Mouse (Mus musculus) hindlimb bud, embryonic 11.5 days (tissue): Measurements from ENCODE around the gene Aagab.
A peak's percentile ranks its signal among the peaks of the same experiment; 100 is the strongest.

Source experiments
- DNase-seq: peaks from one replicate; pipeline ENCODE4 v3.0.0-alpha.2; 2012; ENCODE audit warnings: low read depth, low spot score; ENCODE audit errors: extremely low spot score

The Aagab gene

DNA sequence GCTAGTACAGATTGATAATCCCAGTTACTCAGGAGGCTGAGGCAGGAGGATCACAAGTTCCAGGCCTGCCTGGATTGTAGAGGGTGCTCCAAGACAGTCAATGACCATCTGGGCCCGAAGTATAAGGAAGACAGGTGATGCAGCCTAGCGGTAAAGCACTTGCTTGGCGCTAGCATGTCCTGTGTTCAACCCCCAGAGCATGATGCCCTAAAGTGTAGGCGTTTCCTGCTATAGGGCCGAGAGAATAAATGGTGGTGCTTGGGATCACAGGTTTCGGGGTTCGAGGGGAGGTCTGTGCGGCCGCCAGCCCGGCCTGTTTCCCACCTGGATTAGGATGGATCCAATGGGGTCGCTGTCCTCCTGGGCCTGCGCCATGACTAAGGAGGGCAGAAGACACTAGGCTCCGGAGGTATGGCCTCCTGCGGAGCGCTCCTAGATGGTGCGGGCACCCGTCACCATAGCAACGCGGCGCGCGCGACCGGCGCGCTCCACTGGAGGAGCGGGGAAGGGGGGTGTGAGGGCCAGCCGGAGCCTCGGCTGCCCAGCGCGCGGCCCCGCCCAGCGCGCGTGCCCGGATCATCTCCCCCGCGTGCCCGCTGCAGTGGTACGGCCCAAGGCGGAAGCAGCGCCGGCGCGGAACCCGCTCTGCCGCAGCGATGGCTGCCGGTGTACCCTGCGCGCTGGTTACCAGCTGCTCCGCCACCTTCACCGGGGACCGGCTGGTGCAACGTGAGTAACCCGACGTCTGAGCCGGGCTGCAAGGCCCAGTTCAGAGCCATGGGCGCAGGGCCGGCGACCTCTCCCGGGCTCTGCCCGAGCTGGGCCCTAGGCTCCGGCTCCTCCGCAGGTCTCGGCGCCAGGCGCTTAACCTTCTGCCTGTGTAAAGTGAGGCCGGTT lies at the start of gene Aagab, which contains the start of gene Iqch:
TSS of gene Aagab (plus strand) at position 618 of the 897 bp plus-strand sequence.
TSS of gene Iqch (minus strand) at position 451 of the 897 bp plus-strand sequence.
- DNase-seq: peak; percentile 80

DNA sequence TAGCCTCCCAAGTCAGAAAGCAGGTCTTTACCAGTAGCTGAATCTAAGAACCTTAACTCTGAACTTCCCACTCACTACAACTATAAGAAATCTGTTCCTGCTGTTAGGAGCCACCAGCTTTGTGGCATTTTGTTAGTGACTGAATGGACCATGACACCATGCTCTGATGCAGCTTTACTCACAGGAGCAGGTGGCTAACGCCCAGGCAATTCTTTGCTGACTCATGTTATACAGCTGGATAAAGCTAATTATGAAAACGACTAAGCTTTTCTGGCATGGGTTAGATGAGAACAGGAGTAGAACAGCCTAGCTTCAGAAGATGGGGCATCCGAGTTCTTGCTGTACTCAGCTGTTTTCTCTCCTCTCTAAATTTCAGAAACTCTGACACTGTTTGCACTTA lies 48.8 kb upstream of the Aagab start:
- no peak for DNase-seq

DNA sequence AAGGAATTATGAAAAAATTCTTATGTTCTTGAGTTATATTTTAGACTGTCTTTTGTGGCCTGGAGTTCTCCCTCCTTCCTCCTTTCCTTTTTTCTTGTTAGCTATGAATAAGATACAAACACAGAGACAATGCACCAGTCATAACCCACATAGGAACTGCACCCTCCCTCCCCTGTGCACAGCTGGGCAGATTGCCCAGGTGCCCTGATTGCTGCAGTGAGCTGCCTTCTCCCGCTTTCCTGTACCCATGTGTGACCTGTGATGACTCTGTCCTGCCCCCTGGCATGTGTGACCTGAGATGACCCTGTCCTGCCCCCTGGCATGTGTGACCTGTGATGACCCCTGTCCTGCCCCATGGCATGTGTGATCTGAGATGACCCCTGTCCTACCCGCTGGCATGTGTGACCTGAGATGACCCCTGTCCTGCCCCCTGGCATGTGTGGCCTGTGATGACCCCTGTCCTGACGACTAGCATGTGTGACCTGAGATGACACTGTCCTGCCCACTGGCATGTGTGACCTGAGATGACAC lies 46.9 kb upstream of the Aagab start:
- no peak for DNase-seq

DNA sequence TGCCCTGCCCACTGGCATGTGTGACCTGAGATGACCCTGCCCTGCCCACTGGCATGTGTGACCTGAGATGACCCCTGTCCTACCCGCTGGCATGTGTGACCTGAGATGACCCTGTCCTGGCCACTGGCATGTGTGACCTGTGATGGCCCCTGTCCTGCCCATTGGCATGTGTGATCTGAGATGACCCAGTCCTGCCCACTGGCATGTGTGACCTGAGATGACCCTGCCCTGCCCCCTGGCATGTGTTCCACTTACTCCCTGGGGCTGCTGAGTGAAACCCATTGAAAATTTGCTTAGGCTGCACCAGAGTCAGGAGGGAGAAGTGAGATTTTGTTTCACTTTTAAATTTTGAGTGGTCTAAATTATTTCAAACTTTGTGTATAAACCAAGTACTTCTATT lies 46.1 kb upstream of the Aagab start:
- no peak for DNase-seq

DNA sequence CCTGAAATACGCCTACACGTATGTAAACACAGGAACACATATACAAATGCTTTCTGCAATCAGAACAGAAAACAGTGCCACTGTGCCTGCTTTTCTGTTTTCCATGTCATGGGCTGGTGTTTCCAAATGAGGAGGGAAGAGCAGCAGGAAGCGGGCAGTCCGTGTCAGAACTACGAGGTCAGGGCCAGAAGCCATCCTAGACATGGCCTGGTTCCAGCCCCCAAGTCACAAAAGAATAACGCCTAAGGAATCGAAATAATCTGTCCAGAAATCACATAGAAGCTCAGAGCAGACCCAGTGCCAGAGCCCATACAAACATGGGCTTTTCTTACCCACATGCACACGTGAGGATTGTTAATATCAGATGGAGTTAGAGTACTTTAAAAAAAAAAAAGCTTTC lies 45.5 kb upstream of the Aagab start:
- no peak for DNase-seq

DNA sequence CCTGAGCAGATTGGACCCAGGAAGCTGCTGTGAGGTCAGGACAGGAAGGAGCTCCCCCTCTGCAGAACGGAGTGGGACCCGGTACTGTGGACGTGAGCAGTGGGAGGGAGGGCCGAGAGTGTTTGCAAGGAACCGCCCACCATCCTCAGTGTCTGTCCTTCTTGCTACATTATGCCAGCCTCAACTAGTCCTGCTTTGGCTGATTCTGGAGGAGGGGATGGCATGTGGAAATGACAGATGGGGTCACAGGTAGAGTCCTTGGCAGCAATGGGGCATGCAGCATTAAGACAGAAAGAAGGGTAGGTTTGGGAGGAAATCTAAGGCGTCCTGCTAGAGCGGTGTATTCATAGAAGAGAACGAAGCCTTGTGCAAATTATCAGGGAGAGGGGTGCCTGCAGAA lies 40.5 kb upstream of the Aagab start:
- no peak for DNase-seq

DNA sequence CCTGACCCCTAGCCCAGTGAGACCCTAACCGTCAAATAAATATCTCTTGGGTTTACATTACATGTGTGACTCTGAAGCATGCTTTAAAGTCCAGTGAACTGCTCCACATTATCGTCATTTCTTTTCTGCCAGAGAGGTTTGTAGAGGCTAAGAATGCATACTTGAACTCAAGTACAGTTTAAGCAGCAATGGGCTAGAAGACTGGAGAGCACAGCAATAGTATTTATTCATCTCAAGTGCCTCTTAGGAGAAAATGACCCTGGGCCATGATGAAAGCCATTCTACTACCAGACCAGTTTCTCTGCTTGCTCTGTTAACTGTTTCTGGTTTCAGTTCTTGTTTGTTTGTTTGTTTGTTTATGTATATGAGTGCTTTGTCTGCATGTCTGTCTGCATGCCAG lies 39.0 kb upstream of the Aagab start:
- no peak for DNase-seq

DNA sequence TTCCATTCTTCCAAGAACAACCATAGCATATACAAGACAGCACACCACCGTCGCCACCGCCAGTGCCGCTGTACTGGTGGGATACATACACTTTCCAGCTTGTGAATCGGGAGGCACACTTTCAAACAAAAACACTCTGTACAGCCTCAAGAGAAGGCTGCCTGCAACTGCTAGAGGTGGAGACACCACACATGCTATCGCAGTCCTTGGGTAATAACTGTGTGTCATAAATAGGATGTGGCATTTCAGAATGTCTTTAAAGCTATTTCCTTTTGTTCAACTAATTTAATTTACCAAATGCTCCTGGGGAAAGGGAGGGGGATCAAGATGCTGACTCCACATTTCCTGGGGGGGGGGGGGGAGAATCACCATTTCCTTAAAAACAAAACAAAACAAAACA lies 34.1 kb upstream of the Aagab start:
- no peak for DNase-seq

DNA sequence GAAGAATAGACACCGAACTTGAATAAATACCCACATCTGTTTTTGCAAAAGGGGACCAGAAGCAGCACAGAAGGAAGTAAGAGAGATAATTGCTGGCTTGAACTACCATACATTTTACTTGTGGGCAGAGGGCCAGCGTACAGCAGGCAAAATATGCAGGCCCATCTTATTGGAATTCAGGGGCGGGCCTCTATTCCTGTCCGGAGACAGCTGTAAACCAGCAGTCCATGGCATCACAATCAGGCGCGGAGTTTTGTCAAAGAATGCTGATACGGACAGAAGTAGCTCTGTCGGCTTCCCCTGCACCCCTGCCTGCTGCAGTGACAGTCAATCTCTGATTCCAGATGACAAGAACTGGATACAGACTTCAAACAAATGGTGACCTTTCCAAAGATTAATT lies 33.7 kb upstream of the Aagab start:
- no peak for DNase-seq

DNA sequence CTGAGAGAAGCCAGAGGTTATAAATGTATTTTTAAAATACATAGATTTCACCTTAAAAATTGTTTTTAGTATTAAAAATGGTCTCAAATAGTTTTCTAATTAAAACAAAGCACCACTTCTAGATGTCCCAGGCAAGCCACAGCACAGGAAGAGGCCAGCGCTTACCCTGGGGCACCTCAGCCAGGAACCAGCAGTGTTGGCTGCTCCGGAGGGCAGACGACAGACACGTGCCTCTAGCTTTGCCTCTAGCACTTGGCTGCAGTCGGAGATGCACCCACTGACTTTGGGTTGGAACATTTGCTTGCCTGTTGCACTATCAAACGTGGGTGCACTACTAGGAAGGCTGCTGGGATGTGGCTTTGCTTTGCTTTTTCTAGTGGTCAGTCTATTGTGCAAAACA lies 30.6 kb upstream of the Aagab start:
- no peak for DNase-seq

DNA sequence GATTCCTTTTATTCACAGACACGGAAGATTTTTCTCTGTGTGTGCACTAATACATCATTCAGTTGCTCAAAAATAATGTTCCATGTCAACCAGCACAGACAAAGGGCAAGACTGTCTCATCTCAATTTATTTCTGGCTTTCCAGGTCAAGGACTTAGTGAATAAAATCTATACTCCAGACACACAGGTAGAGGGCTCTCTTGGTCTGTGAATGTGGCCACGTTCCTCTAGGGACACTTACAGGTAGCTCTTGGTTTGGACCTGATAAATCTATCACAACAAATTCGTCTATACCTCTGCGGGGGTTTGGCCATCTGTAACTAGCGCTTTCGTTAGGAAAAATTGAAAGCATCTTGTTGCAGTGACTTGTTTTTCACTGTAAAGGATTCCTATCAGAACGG lies 29.6 kb upstream of the Aagab start:
- DNase-seq: no peak

DNA sequence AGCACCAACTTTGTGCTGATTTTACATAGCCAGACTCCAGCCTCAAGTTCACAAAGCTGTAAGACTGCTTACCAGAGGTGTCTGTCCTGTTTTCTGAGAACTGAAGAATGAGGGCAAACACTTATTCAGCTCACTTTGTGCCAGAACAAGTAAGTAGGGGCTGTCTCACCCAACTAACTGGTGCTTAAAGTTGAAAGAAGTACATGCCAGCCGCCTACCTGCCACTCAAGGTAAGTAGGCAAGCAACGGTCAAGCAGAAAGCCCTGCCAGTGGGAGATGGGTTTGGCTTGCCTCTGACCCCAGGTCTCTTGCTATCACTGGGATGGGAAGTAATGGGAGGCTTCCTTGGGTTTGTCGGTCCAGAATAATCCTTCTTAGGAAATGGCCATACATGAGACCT lies 25.0 kb upstream of the Aagab start:
- DNase-seq: no peak

DNA sequence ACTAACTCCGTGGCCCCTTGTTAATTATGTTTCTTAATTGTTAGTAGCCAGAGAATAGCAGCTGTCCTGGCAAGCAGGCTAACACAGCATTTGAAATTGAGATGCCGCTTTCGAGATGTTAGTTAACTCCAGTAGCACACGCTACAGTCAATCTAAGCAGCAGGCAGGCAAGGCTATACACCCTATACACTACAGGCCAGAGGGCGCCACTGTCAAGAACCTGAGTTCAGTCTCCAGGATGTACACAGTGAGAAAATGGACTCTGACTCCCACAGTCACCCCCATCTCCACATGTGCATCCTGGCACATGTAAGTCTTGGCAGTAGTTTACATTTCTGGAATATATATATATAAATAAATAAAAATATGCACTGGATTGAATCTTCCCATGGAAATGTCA lies 22.8 kb upstream of the Aagab start:
- no peak for DNase-seq

DNA sequence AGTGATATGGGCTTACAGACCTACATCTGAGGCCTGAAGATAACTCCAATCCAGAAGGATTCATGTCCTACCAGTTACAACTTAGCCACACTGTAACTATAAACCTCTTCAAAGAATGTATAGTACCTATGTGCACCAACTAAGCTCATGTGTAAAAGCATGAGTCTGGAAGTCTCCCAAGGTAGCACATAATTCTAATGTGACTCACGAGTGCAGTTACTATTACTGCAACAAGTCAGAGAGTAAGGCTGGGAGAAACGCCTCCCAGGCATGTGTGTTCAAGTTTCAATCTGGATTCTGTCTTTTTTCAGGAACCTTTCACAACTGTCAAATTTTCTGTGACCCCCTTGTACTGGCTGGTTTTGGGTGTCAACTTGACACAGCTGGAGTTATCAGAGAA lies 22.4 kb upstream of the Aagab start:
- DNase-seq: no peak

DNA sequence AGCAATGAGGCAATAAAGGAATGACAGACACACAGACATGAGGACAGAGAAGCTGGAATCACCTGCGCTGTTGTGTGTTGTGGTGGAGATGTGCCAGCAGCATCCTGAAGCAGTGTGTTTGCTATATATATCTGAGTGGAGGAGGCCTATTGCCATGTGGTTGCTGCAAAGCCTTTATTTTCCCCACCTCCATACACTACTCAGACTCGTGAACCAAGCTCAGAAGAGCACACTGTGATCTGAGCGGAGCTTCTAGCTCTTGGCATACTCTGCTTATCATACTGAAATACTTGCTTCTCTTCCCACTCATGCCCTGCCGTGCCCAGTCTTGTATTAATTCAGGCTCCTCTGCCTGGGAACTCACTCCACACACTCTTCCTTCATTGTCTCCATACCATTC lies 20.7 kb upstream of the Aagab start:
- no peak for DNase-seq

DNA sequence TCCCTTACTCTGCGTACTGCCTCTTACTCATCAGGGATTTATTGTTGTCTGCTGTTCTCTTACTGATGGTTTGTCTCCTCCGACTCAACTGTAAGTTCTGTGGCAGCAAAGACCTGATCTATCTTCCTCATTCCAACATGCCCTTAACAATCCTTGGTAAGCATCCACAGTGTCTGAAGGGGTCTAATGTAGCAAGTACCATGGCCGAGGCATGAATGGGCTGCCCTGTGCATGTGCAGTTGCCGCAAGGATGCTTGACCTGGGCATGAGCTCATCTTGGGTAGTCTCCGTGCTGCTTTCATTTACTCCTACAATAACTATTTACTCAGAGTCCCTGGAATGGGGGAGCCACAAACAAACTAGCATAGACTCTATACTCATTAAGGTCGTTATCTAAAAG lies 17.2 kb upstream of the Aagab start:
- DNase-seq: no peak

DNA sequence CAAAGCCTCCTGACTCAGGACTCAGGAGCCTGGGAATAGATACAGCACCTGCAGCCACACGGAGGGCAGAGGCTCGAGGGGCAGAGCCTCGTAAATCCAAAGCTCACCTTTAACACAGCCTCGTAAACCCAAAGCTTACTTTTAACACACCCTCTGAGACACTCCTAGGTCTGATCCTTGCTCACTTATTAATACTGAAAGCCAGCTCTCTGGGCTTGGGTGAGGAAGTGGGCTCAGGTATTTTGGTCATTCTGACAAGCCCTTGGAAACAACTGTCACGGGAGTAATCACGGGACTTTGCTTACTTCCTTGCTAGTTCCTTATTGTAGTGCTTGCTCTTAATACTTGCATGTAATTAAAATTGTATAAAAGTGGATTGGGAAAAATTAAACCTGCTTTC lies 13.3 kb upstream of the Aagab start:
- DNase-seq: no peak

DNA sequence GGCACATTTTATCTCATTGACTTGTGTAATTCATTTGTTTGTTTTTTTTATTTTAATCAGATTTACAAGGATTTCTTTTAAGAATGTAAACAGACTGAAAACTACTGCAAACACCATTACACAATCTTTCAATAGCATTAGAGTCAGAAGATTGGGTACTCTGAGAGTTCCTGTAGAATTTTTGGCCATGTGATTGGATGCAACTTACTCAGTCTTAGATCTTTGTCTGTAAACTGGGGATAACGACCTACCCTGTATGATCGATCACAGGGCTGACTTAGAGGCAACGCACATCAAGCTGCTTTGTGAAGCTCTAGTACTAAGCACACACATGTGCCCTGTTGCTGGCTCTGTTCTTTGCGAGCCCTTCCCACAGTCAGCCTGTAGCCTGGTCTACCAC lies 11.9 kb upstream of the Aagab start:
- no peak for DNase-seq

DNA sequence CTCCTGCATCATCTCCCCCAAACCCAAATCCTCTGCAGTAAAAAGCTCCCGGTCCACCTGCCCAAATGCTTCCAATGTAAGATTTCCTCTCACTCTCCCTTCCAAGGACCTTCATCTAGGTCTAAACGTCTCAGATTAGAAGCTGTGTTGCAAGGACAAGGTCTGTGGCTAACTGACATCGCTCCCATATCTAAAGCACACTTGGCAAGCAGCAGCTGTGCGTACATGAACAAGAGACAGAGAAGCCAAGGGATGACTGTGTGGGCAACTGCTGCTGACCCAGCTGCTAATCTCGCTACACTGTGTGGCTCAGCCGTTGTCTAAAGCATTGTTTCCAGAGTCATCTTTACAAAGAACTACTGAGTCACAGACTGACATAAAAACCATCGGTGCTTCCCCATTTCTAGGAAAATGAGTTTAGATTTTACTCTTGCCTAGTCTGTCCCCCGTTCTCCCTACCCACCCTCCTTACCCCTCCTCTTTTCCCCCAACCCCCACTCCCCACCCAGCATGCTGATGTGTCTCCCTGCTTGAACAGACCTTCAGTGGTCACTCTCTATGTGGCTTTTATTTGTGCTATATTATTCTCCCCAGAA lies 10.7 kb upstream of the Aagab start:
- DNase-seq: no peak

DNA sequence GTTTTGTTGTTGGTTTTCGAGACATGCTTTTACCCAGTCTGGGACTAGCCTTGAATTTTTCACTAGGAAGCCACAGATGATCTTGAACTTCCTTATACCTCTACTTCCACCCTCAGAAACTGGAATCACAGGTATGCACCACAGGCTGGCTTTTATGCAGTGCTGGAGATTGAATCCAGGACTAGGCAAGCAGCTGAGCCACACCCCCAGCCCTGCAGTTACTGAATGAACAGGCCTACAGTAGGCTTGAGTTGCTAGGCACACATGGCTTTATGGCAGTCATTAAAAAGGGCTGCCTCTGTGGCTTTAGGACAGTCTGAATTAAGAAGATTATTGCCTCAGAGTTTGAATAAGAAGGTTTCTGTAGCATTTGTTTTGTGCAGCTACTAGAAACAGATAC lies 7.4 kb upstream of the Aagab start:
- no peak for DNase-seq

DNA sequence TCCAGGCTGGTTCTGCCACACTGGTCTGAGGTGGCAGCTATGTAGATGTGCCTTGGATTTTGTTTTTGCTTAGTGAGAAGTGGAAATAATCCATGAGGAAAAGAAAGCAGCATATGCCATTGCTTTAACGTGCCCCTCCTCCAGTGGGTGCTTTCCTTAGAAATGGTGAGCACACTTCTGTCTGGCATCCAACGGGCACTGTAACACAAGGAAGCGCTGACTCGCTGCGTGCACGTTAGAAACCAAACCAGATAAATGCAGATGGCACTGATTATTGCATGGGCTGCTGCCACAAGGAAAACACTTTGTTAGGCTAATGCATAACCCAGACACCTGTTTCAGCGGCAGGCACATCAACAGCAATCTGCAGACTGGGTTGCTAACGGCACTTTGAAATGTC lies 6.8 kb upstream of the Aagab start:
- no peak for DNase-seq

DNA sequence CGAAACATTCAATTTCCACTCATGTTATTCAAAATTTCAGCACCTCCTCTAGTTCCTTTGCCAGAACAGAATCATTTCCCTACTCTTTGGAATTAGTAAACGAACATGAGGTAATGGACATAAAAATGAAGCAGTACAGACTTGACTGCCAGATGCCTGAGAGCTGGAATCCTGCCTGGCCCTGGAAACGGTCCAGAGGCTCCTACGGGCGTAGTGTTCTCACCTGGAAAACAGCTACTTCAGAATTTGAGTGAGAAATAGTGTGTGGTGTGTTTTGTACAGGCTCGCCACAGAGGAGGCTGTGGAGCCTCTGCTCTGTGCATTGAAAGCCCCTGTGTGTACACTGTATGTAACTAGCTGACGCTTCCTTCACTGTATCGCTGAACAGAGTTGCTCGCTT lies 5.8 kb upstream of the Aagab start:
- DNase-seq: no peak
